10 mouse cellular contexts compared by ENCODE assay signal in genomic region chr12:31967536-31967935, GRCm38 (mm10). TPM values are rescaled to one million over a fixed set of nuclear protein-coding genes. Genes with fewer than 3 reads are reported as not detected.
DNase-seq lines count a peak whose midpoint lies in the region; ATAC-seq and TF ChIP-seq lines count a peak whose summit lies in the region.
"Had no signal": no experiment of that assay in that cellular context is flagged by ENCODE, and none has a peak within 500 bp of the region (broad histone marks: within the 10 kb centered on the region; RNA-seq: fewer than 3 reads in every experiment).

No protein-coding gene starts in this region.

- 4% methylated on average over 2 of the region's 2 CpGs for WGBS in hindbrain, embryonic 14.5 days
- WGBS in lung, adult 2 months: 5% methylated on average over 2 of the region's 2 CpGs

- DNase-seq in layer of hippocampus, postnatal 10 days (ENCODE audit: low spot score in 2 of 2): peak; percentile 55 to 57
- DNase-seq in layer of hippocampus, postnatal 36 days: no peak
- peak; percentile 85 for DNase-seq in MEL (ENCODE audit: low read depth, low spot score)
- DNase-seq in embryo, embryonic 10 days (ENCODE audit: low spot score): peak; percentile 40
- DNase-seq in hindbrain, embryonic 14.5 days (ENCODE audit: low spot score): peak; percentile 85
- no peak for DNase-seq in lung, adult 2 months
- peak; percentile 81 for DNase-seq in retina, postnatal 1 day
- no peak for DNase-seq in ovary, postnatal 10 days (ENCODE audit: low spot score)

- H3K27ac ChIP-seq in MEL (ENCODE audit: control insufficient read depth, low read depth, low read length): no peak overlapping the region
- H3K27ac ChIP-seq in hindbrain, embryonic 14.5 days: no peak overlapping the region
- H3K27ac ChIP-seq: embryonic facial prominence, embryonic 13.5 days; macrophage had no signal

- peaks cover 2 to 22% of the 10 kb centered on the region in 2 experiments; a peak in 3 of 4 replicates for H3K36me3 ChIP-seq in MEL (ENCODE audit: control insufficient read depth in 1 of 2, insufficient read depth in 2 of 2, low read length in 2 of 2)
- peaks cover 46% of the 10 kb centered on the region for H3K36me3 ChIP-seq in hindbrain, embryonic 14.5 days (replicated peaks; ENCODE audit: control insufficient read depth, insufficient read depth)

- no peak for TF ChIP-seq EP300 in MEL (IDR thresholded peaks at IDR 0.05; ENCODE audit: low read depth in 1 of 2, low read length in 2 of 2)

- peak; percentile 100 for TF ChIP-seq RAD21 in MEL (IDR thresholded peaks at IDR 0.05; ENCODE audit: low read depth, low read length)

- no peaks in the 10 kb centered on the region for H3K9me3 ChIP-seq in MEL (replicated peaks; ENCODE audit: insufficient read depth, low read length)
- no peaks in the 10 kb centered on the region for H3K9me3 ChIP-seq in hindbrain, embryonic 14.5 days (ENCODE audit: control insufficient read depth, low read length)
- H3K9me3 ChIP-seq: embryonic facial prominence, embryonic 13.5 days had no signal

- no peak overlapping the region for H3K4me2 ChIP-seq in hindbrain, embryonic 14.5 days (replicated peaks)
- H3K4me2 ChIP-seq: embryonic facial prominence, embryonic 13.5 days had no signal

- peak; percentile 57; the same call in 1 of the 2 replicates for ATAC-seq in hindbrain, embryonic 14.5 days (ENCODE audit: low FRiP score)

- no peak overlapping the region for H3K9ac ChIP-seq in MEL (ENCODE audit: control insufficient read depth, low read depth, low read length, poor library complexity, severe bottlenecking)
- H3K9ac ChIP-seq in hindbrain, embryonic 14.5 days: no peak overlapping the region
- H3K9ac ChIP-seq: embryonic facial prominence, embryonic 13.5 days had no signal

- TF ChIP-seq CTCF in MEL (IDR thresholded peaks at IDR 0.05 in 2 of 3, conservative IDR thresholded peaks at IDR 0.05 in 1 of 3; ENCODE audit: control insufficient read depth in 1 of 3, insufficient read depth in 1 of 3, low read depth in 2 of 3, low read length in 3 of 3, poor library complexity in 1 of 3, severe bottlenecking in 1 of 3): peak in 2 of 3 experiments; percentile 42 to 71
- TF ChIP-seq CTCF in lung, adult 2 months (IDR thresholded peaks at IDR 0.05; ENCODE audit: insufficient read depth, low read length): peak; percentile 21; the same call in 1 of the 2 replicates

- H3K79me2 ChIP-seq in MEL (ENCODE audit: control insufficient read depth, insufficient read depth, low read length, poor library complexity): no peaks in the 10 kb centered on the region

- no peak for TF ChIP-seq POLR2A in MEL (IDR thresholded peaks at IDR 0.05; ENCODE audit: control insufficient read depth in 1 of 2, insufficient read depth in 1 of 2, low read depth in 1 of 2, low read length in 2 of 2, poor library complexity in 1 of 2)
- TF ChIP-seq POLR2A in lung, adult 2 months (IDR thresholded peaks at IDR 0.05; ENCODE audit: borderline replicate concordance, extremely low read depth, low read depth, low read length): no peak

- peaks cover 4 to 7% of the 10 kb centered on the region in 2 experiments for H3K4me1 ChIP-seq in MEL (ENCODE audit: control insufficient read depth in 1 of 2, insufficient read depth in 2 of 2, low read length in 2 of 2)
- H3K4me1 ChIP-seq in hindbrain, embryonic 14.5 days (replicated peaks; ENCODE audit: control insufficient read depth, insufficient read depth, low read length): no peaks in the 10 kb centered on the region
- no peaks in the 10 kb centered on the region for H3K4me1 ChIP-seq in lung, adult 2 months (ENCODE audit: control insufficient read depth, insufficient read depth, low read length)
- H3K4me1 ChIP-seq: embryonic facial prominence, embryonic 13.5 days had no signal

- H3K4me3 ChIP-seq in MEL (ENCODE audit: control insufficient read depth in 1 of 2, insufficient read depth in 1 of 2, low read depth in 2 of 2, low read length in 2 of 2): no peak overlapping the region
- H3K4me3 ChIP-seq in hindbrain, embryonic 14.5 days (replicated peaks; ENCODE audit: low read length): no peak overlapping the region
- no peak overlapping the region for H3K4me3 ChIP-seq in lung, adult 2 months (replicated peaks; ENCODE audit: extremely low read depth, low read depth, low read length)
- H3K4me3 ChIP-seq: embryonic facial prominence, embryonic 13.5 days had no signal

- H3K27me3 ChIP-seq in MEL (ENCODE audit: control insufficient read depth in 1 of 2, insufficient read depth in 2 of 2, low read length in 2 of 2): no peaks in the 10 kb centered on the region
- H3K27me3 ChIP-seq in hindbrain, embryonic 14.5 days (ENCODE audit: control insufficient read depth, insufficient read depth, low read length): no peaks in the 10 kb centered on the region
- H3K27me3 ChIP-seq: embryonic facial prominence, embryonic 13.5 days had no signal

TF ChIP-seq in MEL, 35 proteins besides CTCF, POLR2A, EP300 and RAD21:
- TF ChIP-seq GABPA (IDR thresholded peaks at IDR 0.05; ENCODE audit: low read depth, low read length): no peak
- no peak for TF ChIP-seq USF2 (IDR thresholded peaks at IDR 0.05; ENCODE audit: borderline replicate concordance in 1 of 2, insufficient read depth in 1 of 2, low read depth in 1 of 2, low read length in 2 of 2)
- no peak for TF ChIP-seq KAT2A (conservative IDR thresholded peaks at IDR 0.05; ENCODE audit: low read depth, low read length)
- no peak for TF ChIP-seq UBTF (IDR thresholded peaks at IDR 0.05; ENCODE audit: borderline replicate concordance, insufficient read depth, low read depth, low read length)
- no peak for TF ChIP-seq ZKSCAN1 (IDR thresholded peaks at IDR 0.05; ENCODE audit: low read depth, low read length)
- peak; percentile 90; the same call in 1 of the 2 replicates for TF ChIP-seq JUND (IDR thresholded peaks at IDR 0.05; ENCODE audit: low read depth, low read length)
- TF ChIP-seq TAL1 (IDR thresholded peaks at IDR 0.05; ENCODE audit: low read length): no peak
- no peak for TF ChIP-seq MXI1 (IDR thresholded peaks at IDR 0.05; ENCODE audit: low read depth, low read length)
- TF ChIP-seq TBP (IDR thresholded peaks at IDR 0.05; ENCODE audit: low read depth, low read length): no peak
- TF ChIP-seq ZMIZ1 (IDR thresholded peaks at IDR 0.05; ENCODE audit: low read depth, low read length): no peak
- TF ChIP-seq SIN3A (IDR thresholded peaks at IDR 0.05; ENCODE audit: low read length): peak; percentile 75
- 0 out of 2 replicates have a peak, but pooled peaks have one; percentile 21 for TF ChIP-seq TCF12 (IDR thresholded peaks at IDR 0.05; ENCODE audit: low read depth, low read length)
- no peak for TF ChIP-seq CHD1 (IDR thresholded peaks at IDR 0.05; ENCODE audit: low read depth, low read length)
- no peak for TF ChIP-seq MAX (IDR thresholded peaks at IDR 0.05; ENCODE audit: low read length)
- no peak for TF ChIP-seq NELFE (IDR thresholded peaks at IDR 0.05; ENCODE audit: low read depth, low read length)
- TF ChIP-seq RCOR1 (IDR thresholded peaks at IDR 0.05; ENCODE audit: low read depth, low read length): 0 out of 2 replicates have a peak, but pooled peaks have one; percentile 40
- TF ChIP-seq ZC3H11A (IDR thresholded peaks at IDR 0.05; ENCODE audit: low read depth, low read length): peak; percentile 100
- peak; percentile 100 for TF ChIP-seq SMC3 (IDR thresholded peaks at IDR 0.05; ENCODE audit: low read depth, low read length)
- no peak for TF ChIP-seq MEF2A (IDR thresholded peaks at IDR 0.05; ENCODE audit: extremely low read depth, insufficient replicate concordance, low read depth, low read length, poor library complexity, severe bottlenecking)
- TF ChIP-seq POLR2AphosphoS5 (IDR thresholded peaks at IDR 0.05; ENCODE audit: borderline replicate concordance, low read depth, low read length): no peak
- no peak for TF ChIP-seq GATA1 (IDR thresholded peaks at IDR 0.05; ENCODE audit: low read depth, low read length)
- TF ChIP-seq ZNF384 (IDR thresholded peaks at IDR 0.05; ENCODE audit: low read depth, low read length): peak; percentile 89
- TF ChIP-seq ETS1 (IDR thresholded peaks at IDR 0.05; ENCODE audit: low read depth, low read length): 0 out of 2 replicates have a peak, but pooled peaks have one; percentile 32
- 0 out of 2 replicates have a peak, but pooled peaks have one; percentile 43 for TF ChIP-seq BHLHE40 (IDR thresholded peaks at IDR 0.05; ENCODE audit: borderline replicate concordance, low read depth, low read length)
- TF ChIP-seq ELF1 (IDR thresholded peaks at IDR 0.05; ENCODE audit: low read depth, low read length): no peak
- TF ChIP-seq POLR2AphosphoS2 (IDR thresholded peaks at IDR 0.05; ENCODE audit: low read length): no peak
- no peak for TF ChIP-seq HCFC1 (IDR thresholded peaks at IDR 0.05; ENCODE audit: low read depth, low read length)
- TF ChIP-seq USF1 (IDR thresholded peaks at IDR 0.05; ENCODE audit: low read depth, low read length): no peak
- TF ChIP-seq MYC (IDR thresholded peaks at IDR 0.05; ENCODE audit: low read depth, low read length): no peak
- TF ChIP-seq E2F4 (IDR thresholded peaks at IDR 0.05; ENCODE audit: borderline replicate concordance, low read depth, low read length): no peak
- TF ChIP-seq MAZ (IDR thresholded peaks at IDR 0.05; ENCODE audit: low read depth, low read length): no peak
- no peak for TF ChIP-seq NRF1 (IDR thresholded peaks at IDR 0.05; ENCODE audit: insufficient read depth, low read depth, low read length, poor library complexity, severe bottlenecking)
- no peak for TF ChIP-seq MAFK (IDR thresholded peaks at IDR 0.05; ENCODE audit: borderline replicate concordance, low read depth, low read length)
- TF ChIP-seq CHD2 (IDR thresholded peaks at IDR 0.05; ENCODE audit: low read length): no peak
- TF ChIP-seq MYB (IDR thresholded peaks at IDR 0.05; ENCODE audit: low read depth, low read length): no peak

RNA-seq across cellular contexts. Expression of gene Hbp1, which starts 17.2 kb away (rescaled TPM):
- 10 to 100 TPM; 24.4 to 25.3 TPM for total RNA-seq in layer of hippocampus, postnatal 10 days (2021)
- total RNA-seq in layer of hippocampus, postnatal 36 days (2021): 10 to 100 TPM; 24.8 to 27.8 TPM
- total RNA-seq in MEL (2012; rRNA removed): 4.3 and 7.2 TPM in 2 replicates
- polyA plus RNA-seq in MEL (2012; ENCODE audit: insufficient read depth in 1 of 2, insufficient read length in 2 of 2, low read depth in 1 of 2, low replicate concordance in 2 of 2, missing spikeins in 1 of 2): 1 to 10 TPM in 1 of 2 experiments, not detected in 1; 8.8 TPM
- 49.0 and 51.5 TPM in 2 replicates for polyA plus RNA-seq in hindbrain, embryonic 14.5 days (2014; fragmentation: Nextera tagmentation; extraction: Ambion mirVana)
- 51.4 and 72.6 TPM in 2 replicates for polyA plus RNA-seq in lung, adult 2 months (2012; rRNA removed)

Comparison
In these comparisons a context has a peak if more than half of its experiments do, and no peak if none do; other contexts are left out.
1. DNase-seq: peak in layer of hippocampus, postnatal 10 days (2 of 2), MEL (single experiment), embryo, embryonic 10 days (single experiment), hindbrain, embryonic 14.5 days (single experiment) and retina, postnatal 1 day (single experiment); none in layer of hippocampus, postnatal 36 days (0 of 2), lung, adult 2 months (single experiment) and ovary, postnatal 10 days (single experiment).